Mouse (Mus musculus): ENCODE data around the gene Actl7b.

Gene Actl7b

DNA sequence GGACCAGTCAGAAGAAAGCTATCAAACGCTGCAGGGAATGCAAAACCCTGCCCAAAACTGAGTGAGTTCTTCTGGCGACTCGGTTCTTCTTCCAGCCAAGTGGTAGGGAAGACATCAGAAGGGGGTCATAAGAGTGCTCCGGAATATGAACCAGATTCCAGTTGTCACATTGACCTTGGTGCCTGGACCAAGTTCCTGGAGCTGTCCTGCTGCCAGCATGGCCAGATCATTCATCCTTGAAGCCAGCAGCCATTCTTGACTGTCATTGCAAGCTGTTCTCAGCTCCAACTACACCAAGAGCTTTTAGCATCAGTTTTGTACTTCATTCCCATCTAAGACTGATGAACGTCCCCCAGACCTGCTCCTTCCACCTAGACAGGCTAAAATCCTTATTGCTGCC is 24.4 kb downstream of the Actl7b start:
- in situ Hi-C loops (cut with MboI, MseI): no loop called here

DNA sequence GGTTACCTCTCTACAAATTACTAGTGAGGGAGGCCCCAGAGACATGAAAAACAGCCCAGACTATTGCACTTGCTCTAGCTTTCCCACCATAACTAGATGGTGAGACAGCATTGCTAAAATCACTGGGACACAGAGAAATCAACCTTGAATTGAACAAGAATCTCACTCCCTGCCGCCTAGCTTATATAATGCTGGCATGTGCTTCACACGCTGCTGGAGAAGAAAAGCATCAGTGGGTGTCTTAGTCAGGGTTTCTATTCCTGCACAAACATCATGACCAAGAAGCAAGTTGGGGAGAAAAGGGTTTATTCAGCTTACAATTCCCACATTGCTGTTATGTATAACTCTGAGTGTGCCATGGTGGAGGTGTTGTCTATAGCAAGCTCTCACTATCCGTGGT is 28.1 kb downstream of the Actl7b start:
- in situ Hi-C loops (cut with MboI, MseI): no loop called here

- in situ Hi-C loops (cut with MboI, MseI): no loop called here
These were observed 39.0 kb downstream of the Actl7b start for GRCm38 (mm10) chr4:56702234-56702633.

DNA sequence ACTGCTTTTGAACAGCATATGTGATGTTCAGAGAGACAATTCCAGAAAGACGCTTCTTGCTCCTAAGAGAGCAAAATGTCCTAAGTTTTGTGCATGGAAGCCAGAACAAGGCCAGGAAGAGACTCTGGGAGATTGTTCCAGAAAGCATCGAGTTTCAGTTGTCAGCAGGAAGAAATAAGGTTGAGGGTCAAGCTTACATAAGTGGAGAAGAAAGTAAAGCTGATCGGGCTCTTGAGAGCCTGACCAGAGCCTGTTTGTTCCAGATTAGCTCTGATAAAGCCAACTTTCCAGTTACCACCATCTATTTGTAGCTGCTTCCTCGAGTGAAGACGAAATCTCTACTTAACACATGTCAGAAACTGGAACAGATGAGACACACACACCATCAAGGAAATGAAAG is 42.6 kb downstream of the Actl7b start:
- in situ Hi-C loops (cut with MboI, MseI): no loop called here

- in situ Hi-C loops (cut with MboI, MseI): no loop called here
These were observed 44.8 kb downstream of the Actl7b start for GRCm38 (mm10) chr4:56696401-56696800.
